Mouse (Mus musculus): ENCODE measurements around the gene Rrp9. TPM values are rescaled to one million over a fixed set of nuclear protein-coding genes. Genes with fewer than 3 reads are reported as not detected.

Gene Rrp9
- polyA plus RNA-seq (2012; fragmentation: generic; extraction: Trizol) = 109 TPM
- long read RNA-seq, experiment 1, transcript Rrp9-201 (15 exons, 1,586 nt) = major isoform, 29 of 34 reads
- long read RNA-seq, experiment 1, partial matches to known transcripts = 1 of 34 reads
- long read RNA-seq, experiment 1, other reads (novel, unspliced or antisense) = 4 of 34 reads
- long read RNA-seq, experiment 2, transcript Rrp9-201 (15 exons, 1,586 nt) = major isoform, 400 of 436 reads
- long read RNA-seq, experiment 2, partial matches to known transcripts = 1 of 436 reads
- long read RNA-seq, experiment 2, other reads (novel, unspliced or antisense) = 35 of 436 reads

DNA sequence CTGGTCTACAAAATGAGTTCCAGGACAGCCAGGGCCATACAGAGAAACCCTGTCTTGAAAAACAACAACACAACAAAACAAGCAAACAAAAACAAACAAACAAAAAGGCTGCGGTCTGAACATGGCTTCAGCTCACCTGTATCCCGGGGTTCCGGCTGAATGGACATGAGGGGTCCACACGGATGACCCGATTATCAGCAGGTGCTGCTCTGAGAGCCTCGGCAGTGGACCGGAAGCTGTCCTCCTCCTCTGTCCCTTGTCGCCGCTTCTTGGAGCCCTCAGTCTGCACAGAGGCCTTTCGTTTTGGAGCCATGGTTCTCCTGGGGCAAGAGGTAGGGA lies at the start of gene Rrp9:
TSS of gene Rrp9 (plus strand) at position 301 of the 339 bp plus-strand sequence.
- Histone ChIP-seq H3K27me3 (ENCODE audit: control insufficient read depth, insufficient read depth, insufficient read length) (no peaks in the 10 kb centered on the region), H3K4me3 (ENCODE audit: insufficient read depth, poor library complexity, severe bottlenecking) (peak within 1 kb of the TSS; percentile 61), H3K36me3 (ENCODE audit: control insufficient read depth, insufficient read depth) (peaks cover 5% of the 10 kb centered on the region), H3ac (ENCODE audit: control insufficient read depth, insufficient read length, low read depth) (peak within 1 kb of the TSS; percentile 53), H3K79me2 (ENCODE audit: control insufficient read depth, insufficient read depth) (peaks cover 53% of the 10 kb centered on the region), H3K79me3 (ENCODE audit: low read depth) (peaks cover 18% of the 10 kb centered on the region)
- TF ChIP-seq MYOD1 (IDR thresholded peaks at IDR 0.05; ENCODE audit: control insufficient read depth, insufficient read length, low read depth) = no peak
- TF ChIP-seq USF1 (IDR thresholded peaks at IDR 0.05; ENCODE audit: low read depth) = no peak
- no peak for TF ChIP-seq FOSL1 (IDR thresholded peaks at IDR 0.05; ENCODE audit: insufficient read depth, low read length, poor library complexity, severe bottlenecking)
- no peak for TF ChIP-seq MAX (IDR thresholded peaks at IDR 0.05)
- TF ChIP-seq MYOG (IDR thresholded peaks at IDR 0.05; ENCODE audit: control insufficient read depth, extremely low read depth, insufficient read length) = no peak
- no peak for TF ChIP-seq CTCF (IDR thresholded peaks at IDR 0.05; ENCODE audit: control insufficient read depth, insufficient read depth, insufficient read length)
- TF ChIP-seq CEBPB (IDR thresholded peaks at IDR 0.05; ENCODE audit: low read depth) = no peak

DNA sequence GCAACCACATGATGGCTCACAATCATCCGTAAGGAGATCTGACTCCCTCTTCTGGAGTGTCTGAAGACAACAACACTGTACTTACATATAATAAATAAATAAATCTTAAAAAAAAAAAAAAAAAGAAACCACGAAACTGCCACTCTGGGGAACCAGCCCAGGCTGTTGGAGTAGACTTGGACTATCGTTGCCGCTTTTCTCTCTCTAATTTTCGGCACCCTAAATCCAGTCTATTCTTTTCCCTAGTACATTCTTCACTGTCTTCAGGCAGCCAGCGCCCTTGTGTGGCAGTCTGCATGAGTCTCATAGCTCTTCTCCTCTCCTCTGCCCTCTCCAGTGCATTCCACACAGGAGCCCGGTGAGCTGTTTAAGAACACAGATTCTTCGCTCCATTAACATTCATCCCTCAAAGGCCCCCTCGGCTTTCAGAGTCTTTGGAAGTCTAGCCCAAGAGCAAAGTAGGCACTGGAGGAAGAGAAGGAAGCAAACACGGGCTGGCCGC lies 47.0 kb upstream of the Rrp9 start:
- Histone ChIP-seq H3K27me3 (ENCODE audit: control insufficient read depth, insufficient read depth, insufficient read length) (no peaks in the 10 kb centered on the region), H3K36me3 (ENCODE audit: control insufficient read depth, insufficient read depth) (peaks cover 24% of the 10 kb centered on the region), H3K79me3 (ENCODE audit: low read depth) (peaks cover 15% of the 10 kb centered on the region), H3K4me3 (ENCODE audit: insufficient read depth, poor library complexity, severe bottlenecking) (peak overlapping the region; percentile 28), H3ac (ENCODE audit: control insufficient read depth, insufficient read length, low read depth) (peak overlapping the region; percentile 12), H3K79me2 (ENCODE audit: control insufficient read depth, insufficient read depth) (peaks cover 27% of the 10 kb centered on the region)
- TF ChIP-seq USF1 (IDR thresholded peaks at IDR 0.05; ENCODE audit: low read depth) = no peak
- TF ChIP-seq MAX (IDR thresholded peaks at IDR 0.05) = no peak
- TF ChIP-seq CEBPB (IDR thresholded peaks at IDR 0.05; ENCODE audit: low read depth) = no peak
- TF ChIP-seq CTCF (IDR thresholded peaks at IDR 0.05; ENCODE audit: control insufficient read depth, insufficient read depth, insufficient read length) = no peak
- TF ChIP-seq MYOG (IDR thresholded peaks at IDR 0.05; ENCODE audit: control insufficient read depth, extremely low read depth, insufficient read length) = no peak
- no peak for TF ChIP-seq MYOD1 (IDR thresholded peaks at IDR 0.05; ENCODE audit: control insufficient read depth, insufficient read length, low read depth)

DNA sequence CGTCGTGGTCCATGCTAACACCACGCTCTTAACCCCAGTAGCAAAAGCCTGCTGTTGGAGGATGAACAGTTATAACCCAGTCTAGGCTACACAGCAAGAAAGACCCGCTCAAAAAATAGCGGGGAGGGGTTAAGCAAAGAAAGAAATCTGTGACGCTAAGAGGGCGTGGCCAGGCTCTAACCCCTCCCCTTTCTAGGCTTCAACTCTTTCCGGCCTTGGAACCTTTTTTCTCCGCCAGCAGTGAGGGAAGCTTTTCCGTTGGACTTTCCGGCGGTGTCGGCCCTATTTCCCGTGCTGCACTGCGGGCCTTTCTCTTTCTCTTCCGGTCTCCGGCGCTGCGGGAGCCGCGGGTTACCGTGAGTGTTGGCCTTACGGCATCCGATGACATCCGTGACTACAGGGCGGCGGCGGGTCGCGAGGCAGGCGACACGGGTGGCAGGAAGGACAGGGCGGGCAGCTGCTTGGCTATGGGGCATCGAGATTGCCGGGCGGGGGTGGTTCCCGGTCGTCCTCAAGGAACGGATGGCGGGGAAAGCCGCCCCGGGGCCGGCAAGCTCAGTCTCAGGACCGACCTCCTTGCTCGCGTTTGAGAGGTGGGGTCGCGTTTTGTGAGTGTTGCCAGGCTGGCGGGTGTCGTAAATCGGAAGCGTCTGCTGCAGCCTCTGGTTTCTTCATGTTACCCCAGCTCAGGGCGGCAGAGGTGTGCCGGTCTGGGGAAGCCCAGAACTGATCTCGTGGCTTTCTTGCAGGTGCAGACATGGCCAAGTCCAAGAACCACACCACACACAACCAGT lies 46.3 kb upstream of the Rrp9 start, which contains the start of gene Rpl29:
TSS of gene Rpl29 (plus strand) at position 234 of the 794 bp plus-strand sequence.
- Histone ChIP-seq H3K27me3 (ENCODE audit: control insufficient read depth, insufficient read depth, insufficient read length) (no peaks in the 10 kb centered on the region), H3K79me2 (ENCODE audit: control insufficient read depth, insufficient read depth) (peaks cover 27% of the 10 kb centered on the region), H3K4me3 (ENCODE audit: insufficient read depth, poor library complexity, severe bottlenecking) (peak within 1 kb of the TSS; percentile 55), H3K36me3 (ENCODE audit: control insufficient read depth, insufficient read depth) (peaks cover 24% of the 10 kb centered on the region), H3ac (ENCODE audit: control insufficient read depth, insufficient read length, low read depth) (peak within 1 kb of the TSS; percentile 99), H3K79me3 (ENCODE audit: low read depth) (peaks cover 15% of the 10 kb centered on the region)
- no peak for TF ChIP-seq MYOG (IDR thresholded peaks at IDR 0.05; ENCODE audit: control insufficient read depth, extremely low read depth, insufficient read length)
- no peak for TF ChIP-seq MAX (IDR thresholded peaks at IDR 0.05)
- TF ChIP-seq CEBPB (IDR thresholded peaks at IDR 0.05; ENCODE audit: low read depth) = no peak
- no peak for TF ChIP-seq MYOD1 (IDR thresholded peaks at IDR 0.05; ENCODE audit: control insufficient read depth, insufficient read length, low read depth)
- no peak for TF ChIP-seq FOSL1 (IDR thresholded peaks at IDR 0.05; ENCODE audit: insufficient read depth, low read length, poor library complexity, severe bottlenecking)
- no peak for TF ChIP-seq USF1 (IDR thresholded peaks at IDR 0.05; ENCODE audit: low read depth)
- TF ChIP-seq CTCF (IDR thresholded peaks at IDR 0.05; ENCODE audit: control insufficient read depth, insufficient read depth, insufficient read length) = no peak

DNA sequence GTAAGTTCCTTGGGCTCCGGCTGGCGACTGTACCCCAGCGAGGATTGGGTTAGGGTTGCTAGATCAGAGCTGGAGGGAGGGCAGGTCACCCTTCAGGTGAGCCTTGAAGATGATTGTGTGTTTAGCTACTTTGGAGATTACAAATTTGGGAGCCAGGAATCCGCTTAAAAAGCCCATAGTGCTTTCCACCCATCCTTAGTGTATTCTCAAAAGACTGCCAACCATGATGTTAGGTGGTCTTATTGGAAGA lies 45.8 kb upstream of the Rrp9 start:
- Histone ChIP-seq H3ac (ENCODE audit: control insufficient read depth, insufficient read length, low read depth) (peak overlapping the region; percentile 99), H3K36me3 (ENCODE audit: control insufficient read depth, insufficient read depth) (peaks cover 24% of the 10 kb centered on the region), H3K27me3 (ENCODE audit: control insufficient read depth, insufficient read depth, insufficient read length) (no peaks in the 10 kb centered on the region), H3K79me3 (ENCODE audit: low read depth) (peaks cover 15% of the 10 kb centered on the region), H3K79me2 (ENCODE audit: control insufficient read depth, insufficient read depth) (peaks cover 27% of the 10 kb centered on the region), H3K4me3 (ENCODE audit: insufficient read depth, poor library complexity, severe bottlenecking) (peak overlapping the region; percentile 55)
- TF ChIP-seq MAX (IDR thresholded peaks at IDR 0.05) (peak; percentile 1), CTCF (IDR thresholded peaks at IDR 0.05; ENCODE audit: control insufficient read depth, insufficient read depth, insufficient read length) (no peak)

DNA sequence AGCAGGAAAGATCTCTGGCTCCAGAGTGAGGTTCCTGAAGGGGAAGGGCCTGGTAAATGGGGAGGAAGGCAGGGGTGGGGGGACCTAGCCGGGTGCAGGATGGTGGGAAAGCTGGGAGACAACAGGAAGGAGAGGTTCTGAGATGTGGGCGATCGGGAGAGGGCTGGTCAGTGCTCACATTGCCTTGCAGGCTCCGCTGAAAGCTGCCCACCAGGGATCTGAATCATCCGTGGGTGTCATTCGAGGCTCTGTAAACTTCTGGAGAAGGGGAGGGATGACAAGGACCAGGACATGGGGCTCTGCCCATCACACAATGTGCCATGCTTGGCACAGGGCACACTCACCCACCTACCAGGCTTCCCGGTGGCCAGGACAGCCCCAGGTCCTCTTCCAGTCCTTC lies 42.4 kb upstream of the Rrp9 start:
- H3K79me3 ChIP-seq (ENCODE audit: low read depth) = peaks cover 15% of the 10 kb centered on the region
- H3ac ChIP-seq (ENCODE audit: control insufficient read depth, insufficient read length, low read depth) = no peak overlapping the region
- H3K27me3 ChIP-seq (ENCODE audit: control insufficient read depth, insufficient read depth, insufficient read length) = no peaks in the 10 kb centered on the region
- no peak overlapping the region for H3K4me3 ChIP-seq (ENCODE audit: insufficient read depth, poor library complexity, severe bottlenecking)
- H3K36me3 ChIP-seq (ENCODE audit: control insufficient read depth, insufficient read depth) = peaks cover 24% of the 10 kb centered on the region
- no peak for TF ChIP-seq MAX (IDR thresholded peaks at IDR 0.05)
- no peak for TF ChIP-seq USF1 (IDR thresholded peaks at IDR 0.05; ENCODE audit: low read depth)
- no peak for TF ChIP-seq CEBPB (IDR thresholded peaks at IDR 0.05; ENCODE audit: low read depth)
- TF ChIP-seq CTCF (IDR thresholded peaks at IDR 0.05; ENCODE audit: control insufficient read depth, insufficient read depth, insufficient read length) = no peak
- TF ChIP-seq FOSL1 (IDR thresholded peaks at IDR 0.05; ENCODE audit: insufficient read depth, low read length, poor library complexity, severe bottlenecking) = no peak
- TF ChIP-seq MYOG (IDR thresholded peaks at IDR 0.05; ENCODE audit: control insufficient read depth, extremely low read depth, insufficient read length) = no peak
- no peak for TF ChIP-seq MYOD1 (IDR thresholded peaks at IDR 0.05; ENCODE audit: control insufficient read depth, insufficient read length, low read depth)
- peaks cover 27% of the 10 kb centered on the region for H3K79me2 ChIP-seq (ENCODE audit: control insufficient read depth, insufficient read depth)

Data from C2C12 (cell line).